Mouse (Mus musculus): ENCODE measurements around the gene Pycr2. TPM values are rescaled to one million over a fixed set of nuclear protein-coding genes. Genes with fewer than 3 reads are reported as not detected.

Pycr2 gene
- polyA plus RNA-seq, 1 experiment from 2014 or later = 96.9 TPM

DNA sequence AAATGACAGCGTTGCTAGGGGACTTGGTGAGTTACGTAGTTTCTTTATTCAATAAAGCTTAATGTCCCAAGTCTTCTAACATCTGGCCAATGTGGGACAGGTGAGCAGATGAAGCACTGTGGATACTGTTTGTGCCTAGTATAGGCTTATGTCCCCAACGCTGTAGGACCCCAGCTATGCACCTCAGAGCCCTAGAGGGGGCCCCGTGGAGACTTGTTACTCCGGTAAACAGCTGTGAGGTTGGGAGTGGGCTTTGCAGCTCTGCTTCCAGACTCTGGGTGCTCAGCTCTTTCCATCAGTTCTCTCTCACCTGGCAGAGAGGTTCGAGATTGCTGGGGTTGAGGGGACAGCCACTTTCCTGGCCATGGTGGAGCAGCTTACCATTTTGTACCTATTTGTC, 1.2 kb downstream of the Pycr2 start:
- 59% methylated on average over 6 of the region's 6 CpGs for WGBS
- peak overlapping the region; percentile 83 for H3K4me3 ChIP-seq (replicated peaks)

DNA sequence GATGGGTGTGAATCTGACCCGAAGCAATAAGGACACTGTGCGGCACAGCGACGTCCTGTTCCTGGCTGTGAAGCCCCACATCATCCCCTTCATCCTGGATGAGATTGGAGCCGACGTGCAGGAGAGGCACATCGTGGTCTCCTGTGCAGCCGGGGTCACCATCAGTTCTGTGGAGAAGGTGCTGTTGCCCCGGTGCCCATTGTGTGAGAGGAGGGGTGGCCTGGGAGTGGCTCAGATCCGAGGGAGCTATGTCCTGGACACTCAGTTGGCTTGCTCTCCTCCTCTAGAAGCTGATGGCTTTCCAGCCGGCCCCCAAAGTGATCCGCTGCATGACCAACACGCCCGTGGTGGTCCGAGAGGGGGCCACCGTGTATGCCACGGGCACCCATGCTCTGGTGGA, 1.8 kb downstream of the Pycr2 start:
- Histone ChIP-seq H3K4me1 (peaks cover 15% of the 10 kb centered on the region), H3K4me3 (replicated peaks) (no peak overlapping the region), H3K9me3 (replicated peaks) (no peaks in the 10 kb centered on the region), H3K27me3 (no peaks in the 10 kb centered on the region), H3K36me3 (peaks cover 24% of the 10 kb centered on the region), H3K9ac (0 out of 2 replicates have a peak overlapping the region, but pooled peaks have one; percentile 95), H3K27ac (replicated peaks) (no peak overlapping the region), H3K4me2 (replicated peaks) (no peak overlapping the region)
- WGBS = 96% methylated on average over 17 of the region's 17 CpGs
- no peak for ATAC-seq (ENCODE audit: insufficient number of reproducible peaks, low FRiP score, low TSS enrichment, low read depth)

More for the DNA sequence above, 1.2 kb downstream of the Pycr2 start:
- Histone ChIP-seq H3K36me3 (peaks cover 24% of the 10 kb centered on the region), H3K4me2 (replicated peaks) (peak overlapping the region; percentile 77), H3K9me3 (replicated peaks) (no peaks in the 10 kb centered on the region), H3K4me1 (peaks cover 15% of the 10 kb centered on the region), H3K27ac (replicated peaks) (no peak overlapping the region), H3K9ac (0 out of 2 replicates have a peak overlapping the region, but pooled peaks have one; percentile 95), H3K27me3 (no peaks in the 10 kb centered on the region)
- no peak for ATAC-seq (ENCODE audit: insufficient number of reproducible peaks, low FRiP score, low TSS enrichment, low read depth)

DNA sequence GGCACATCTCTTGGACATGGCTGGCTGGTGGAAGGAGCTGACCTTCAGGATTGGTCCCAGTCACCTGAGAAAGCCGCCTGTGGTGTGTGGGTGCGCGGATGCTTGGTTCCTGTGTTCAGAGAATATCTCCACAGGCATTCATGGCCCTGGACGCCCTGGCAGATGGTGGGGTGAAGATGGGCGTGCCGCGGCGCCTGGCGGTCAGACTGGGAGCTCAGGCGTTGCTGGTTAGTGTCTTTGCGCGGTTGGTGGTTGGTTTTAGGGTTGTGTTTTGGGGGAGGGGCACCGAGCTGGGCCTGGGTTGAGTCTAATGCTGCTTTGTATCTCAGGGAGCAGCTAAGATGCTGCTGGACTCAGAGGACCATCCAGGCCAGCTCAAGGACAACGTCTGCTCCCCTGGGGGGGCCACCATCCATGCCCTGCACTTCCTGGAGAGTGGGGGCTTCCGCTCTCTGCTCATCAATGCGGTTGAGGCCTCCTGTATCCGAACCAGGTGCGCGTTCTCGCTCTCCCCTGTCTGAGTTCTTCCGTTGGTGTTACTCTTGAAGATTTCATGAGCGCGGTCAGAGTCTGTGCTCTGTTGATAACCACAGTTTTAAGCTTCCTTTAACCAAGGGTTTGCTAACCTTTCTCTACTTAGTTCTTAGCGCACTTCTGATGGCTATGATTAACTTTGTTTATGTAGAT, 2.5 kb downstream of the Pycr2 start:
- no peak overlapping the region for H3K4me3 ChIP-seq (replicated peaks)
- peaks cover 18% of the 10 kb centered on the region for H3K4me1 ChIP-seq
- H3K27me3 ChIP-seq = no peaks in the 10 kb centered on the region
- H3K4me2 ChIP-seq (replicated peaks) = no peak overlapping the region
- H3K9ac ChIP-seq = no peak overlapping the region
- WGBS = 93% methylated on average over 24 of the region's 24 CpGs
- no peak overlapping the region for H3K27ac ChIP-seq (replicated peaks)
- no peak for ATAC-seq (ENCODE audit: insufficient number of reproducible peaks, low FRiP score, low TSS enrichment, low read depth)
- no peaks in the 10 kb centered on the region for H3K9me3 ChIP-seq (replicated peaks)
- H3K36me3 ChIP-seq = peaks cover 24% of the 10 kb centered on the region

DNA sequence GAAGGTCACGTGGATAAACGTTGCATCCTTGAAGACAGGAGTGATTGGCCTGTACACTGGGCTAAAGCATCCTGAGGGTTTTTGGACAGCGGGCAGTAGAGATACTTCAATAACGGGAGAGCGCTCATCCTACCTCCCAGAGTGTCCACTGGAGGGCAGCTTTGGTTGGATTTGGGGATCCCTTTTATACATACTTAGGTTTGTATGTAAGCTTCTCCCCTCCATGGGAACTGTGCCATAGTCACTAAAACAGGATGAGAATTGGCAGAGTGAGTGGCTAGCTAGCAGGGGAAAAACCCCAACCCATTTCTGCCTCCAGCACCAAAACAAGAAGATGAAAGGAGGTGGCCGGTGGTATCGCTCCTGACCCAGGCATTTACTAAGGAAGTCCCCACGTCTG, 7.0 kb downstream of the Pycr2 start:
- Histone ChIP-seq H3K4me2 (replicated peaks) (peak overlapping the region; percentile 36), H3K27me3 (no peaks in the 10 kb centered on the region), H3K4me3 (replicated peaks) (no peak overlapping the region), H3K36me3 (peaks cover 19% of the 10 kb centered on the region), H3K9me3 (replicated peaks) (no peaks in the 10 kb centered on the region), H3K9ac (no peak overlapping the region), H3K4me1 (peaks cover 17% of the 10 kb centered on the region), H3K27ac (replicated peaks) (no peak overlapping the region)
- no peak for ATAC-seq (ENCODE audit: insufficient number of reproducible peaks, low FRiP score, low TSS enrichment, low read depth)
- WGBS = 46% methylated on average over 8 of the region's 8 CpGs

DNA sequence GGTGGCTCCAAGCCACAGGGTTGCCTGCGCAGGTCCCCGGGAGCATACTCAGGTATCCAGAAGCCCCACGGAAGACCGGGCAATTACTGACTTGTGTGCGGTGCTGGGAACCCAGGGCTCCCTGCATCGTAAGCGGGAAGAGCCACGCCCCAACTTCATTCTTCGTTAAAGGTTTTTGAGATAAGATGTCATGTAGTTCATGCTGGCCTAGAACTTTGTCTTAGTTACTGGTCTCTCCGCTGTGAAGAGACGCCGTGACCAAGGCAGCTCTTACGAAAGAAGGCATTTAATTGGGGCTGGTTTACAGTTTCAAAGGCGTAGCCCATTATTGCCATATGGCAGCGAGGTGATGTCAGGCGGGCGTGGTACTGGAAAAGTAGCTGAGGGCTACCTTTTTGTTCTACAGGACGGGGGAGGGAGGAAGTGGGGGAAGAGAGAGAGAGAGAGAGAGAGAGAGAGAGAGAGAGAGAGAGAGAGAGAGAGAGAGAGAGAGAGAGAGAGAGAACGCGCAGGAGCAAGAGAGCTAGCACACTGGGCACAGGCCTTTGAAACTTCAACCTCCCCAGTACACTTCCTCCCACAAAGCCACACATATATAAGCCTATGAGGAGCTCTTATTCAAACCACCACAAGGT, 7.7 kb downstream of the Pycr2 start:
- 41% methylated on average over 20 of the region's 20 CpGs for WGBS
- H3K9ac ChIP-seq = no peak overlapping the region
- H3K27ac ChIP-seq (replicated peaks) = no peak overlapping the region
- no peak overlapping the region; the same call in 1 of the 2 replicates for H3K4me3 ChIP-seq (replicated peaks)
- H3K27me3 ChIP-seq = no peaks in the 10 kb centered on the region
- H3K36me3 ChIP-seq = peaks cover 13% of the 10 kb centered on the region
- peaks cover 17% of the 10 kb centered on the region for H3K4me1 ChIP-seq
- H3K4me2 ChIP-seq (replicated peaks) = peak overlapping the region; percentile 36
- H3K9me3 ChIP-seq (replicated peaks) = no peaks in the 10 kb centered on the region
- 0 out of 2 replicates have a peak, but pooled peaks have one; percentile 26 for ATAC-seq (ENCODE audit: insufficient number of reproducible peaks, low FRiP score, low TSS enrichment, low read depth)

DNA sequence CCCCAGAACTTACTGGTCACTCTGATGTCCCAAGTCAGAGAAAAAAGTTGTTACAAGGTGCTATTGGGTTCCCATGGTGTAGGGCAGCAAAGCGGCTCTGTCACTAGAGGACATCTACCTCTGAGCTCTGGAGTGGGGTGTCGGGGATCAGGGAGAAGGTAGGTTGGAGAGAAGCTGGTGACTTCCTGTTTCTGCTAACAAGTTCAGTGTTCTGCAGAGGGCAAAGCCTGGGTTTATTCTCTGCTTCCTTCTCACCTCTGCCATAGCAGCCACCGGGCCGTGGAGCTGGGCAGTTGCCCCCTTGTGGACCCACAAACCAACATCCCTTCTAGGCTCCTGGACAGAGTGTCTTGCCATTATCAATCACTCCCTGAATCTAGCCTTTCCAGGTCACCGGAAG, 8.7 kb downstream of the Pycr2 start:
- Histone ChIP-seq H3K36me3 (peaks cover 3% of the 10 kb centered on the region), H3K4me2 (replicated peaks) (no peak overlapping the region)
- WGBS = 78% methylated on average over 5 of the region's 5 CpGs

DNA sequence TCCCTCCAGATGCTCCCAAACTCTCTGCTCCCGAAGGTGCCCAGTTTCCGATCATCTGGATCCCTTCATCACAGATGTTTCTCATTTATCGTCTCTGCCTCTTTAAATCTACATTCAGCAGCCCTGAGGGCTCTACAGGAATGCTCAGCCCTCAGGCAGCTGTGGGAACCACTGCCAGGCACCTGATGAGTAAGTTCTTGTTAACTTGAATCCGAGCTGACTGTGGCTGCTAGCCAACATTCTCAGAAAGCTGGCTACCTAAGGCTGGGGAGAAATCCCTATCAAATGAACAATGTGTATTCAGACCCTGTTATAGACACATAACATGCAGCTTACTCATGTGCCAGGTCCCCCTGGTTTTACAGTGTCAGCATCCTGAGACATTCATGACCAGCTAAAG, 9.7 kb downstream of the Pycr2 start:
- Histone ChIP-seq H3K4me1 (peaks cover 17% of the 10 kb centered on the region), H3K27ac (replicated peaks) (peak overlapping the region; percentile 58; the same call in 1 of the 2 replicates), H3K4me2 (replicated peaks) (no peak overlapping the region), H3K27me3 (no peaks in the 10 kb centered on the region), H3K9me3 (replicated peaks) (no peaks in the 10 kb centered on the region), H3K36me3 (no peaks in the 10 kb centered on the region), H3K4me3 (replicated peaks) (no peak overlapping the region), H3K9ac (no peak overlapping the region)
- ATAC-seq (ENCODE audit: insufficient number of reproducible peaks, low FRiP score, low TSS enrichment, low read depth) = peak; percentile 77; the same call in 1 of the 2 replicates
- WGBS = 16% methylated on average over 4 of the region's 4 CpGs

More for the DNA sequence above, 8.7 kb downstream of the Pycr2 start:
- Histone ChIP-seq H3K4me3 (replicated peaks) (no peak overlapping the region), H3K27me3 (no peaks in the 10 kb centered on the region), H3K27ac (replicated peaks) (no peak overlapping the region), H3K4me1 (peaks cover 17% of the 10 kb centered on the region), H3K9ac (no peak overlapping the region), H3K9me3 (replicated peaks) (no peaks in the 10 kb centered on the region)
- no peak for ATAC-seq (ENCODE audit: insufficient number of reproducible peaks, low FRiP score, low TSS enrichment, low read depth)

DNA sequence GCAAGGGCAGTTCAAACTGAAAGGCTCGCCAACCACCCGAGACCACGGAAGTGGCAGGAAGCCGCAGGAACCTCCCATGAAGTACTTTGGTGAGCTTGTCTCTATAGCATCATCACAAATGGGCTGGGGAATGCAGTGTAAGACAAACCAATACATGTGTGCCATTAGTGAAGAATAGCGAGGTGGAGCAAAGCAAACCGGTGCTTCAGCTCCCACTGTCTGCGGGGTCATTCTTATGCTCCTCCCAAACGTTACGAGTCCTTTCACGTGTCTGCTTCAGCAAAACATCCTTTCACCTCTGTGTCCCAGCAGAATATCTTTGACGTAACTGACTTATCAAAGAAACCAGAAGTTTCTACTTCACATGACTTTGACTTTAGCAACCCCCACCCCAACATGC, 12.3 kb downstream of the Pycr2 start:
- Histone ChIP-seq H3K4me3 (replicated peaks) (no peak overlapping the region), H3K27me3 (no peaks in the 10 kb centered on the region), H3K27ac (replicated peaks) (no peak overlapping the region), H3K9me3 (replicated peaks) (no peaks in the 10 kb centered on the region), H3K4me1 (peaks cover 16% of the 10 kb centered on the region), H3K4me2 (replicated peaks) (no peak overlapping the region), H3K36me3 (no peaks in the 10 kb centered on the region), H3K9ac (no peak overlapping the region)
- no peak for ATAC-seq (ENCODE audit: insufficient number of reproducible peaks, low FRiP score, low TSS enrichment, low read depth)
- 87% methylated on average over 11 of the region's 11 CpGs for WGBS

DNA sequence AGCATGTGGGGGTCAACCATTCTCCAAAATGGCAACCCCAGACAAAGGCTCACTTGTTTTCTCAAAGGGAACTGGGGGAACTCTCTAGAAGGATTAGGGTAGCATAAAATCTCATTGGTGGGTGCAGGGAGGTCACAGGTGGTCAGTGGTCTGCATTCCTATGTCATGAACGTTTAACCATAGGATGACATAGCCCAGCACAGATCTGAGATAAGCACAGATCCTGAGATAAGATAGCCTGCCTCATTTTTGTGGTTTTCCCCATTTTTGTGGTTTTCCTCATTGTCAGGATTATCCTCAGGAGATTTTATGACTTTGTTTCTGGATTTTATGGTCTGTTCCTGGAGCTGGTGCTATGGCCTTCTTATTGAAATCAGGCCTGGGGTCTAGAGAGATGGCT, 13.0 kb downstream of the Pycr2 start:
- no peak overlapping the region for H3K4me2 ChIP-seq (replicated peaks)
- no peaks in the 10 kb centered on the region for H3K9me3 ChIP-seq (replicated peaks)
- no peaks in the 10 kb centered on the region for H3K27me3 ChIP-seq
- no peak overlapping the region for H3K4me3 ChIP-seq (replicated peaks)
- H3K27ac ChIP-seq (replicated peaks) = no peak overlapping the region
- ATAC-seq (ENCODE audit: insufficient number of reproducible peaks, low FRiP score, low TSS enrichment, low read depth) = no peak
- no peak overlapping the region for H3K9ac ChIP-seq
- peaks cover 12% of the 10 kb centered on the region for H3K4me1 ChIP-seq
- 34% methylated on average over 1 of the region's 1 CpGs for WGBS
- no peaks in the 10 kb centered on the region for H3K36me3 ChIP-seq

DNA sequence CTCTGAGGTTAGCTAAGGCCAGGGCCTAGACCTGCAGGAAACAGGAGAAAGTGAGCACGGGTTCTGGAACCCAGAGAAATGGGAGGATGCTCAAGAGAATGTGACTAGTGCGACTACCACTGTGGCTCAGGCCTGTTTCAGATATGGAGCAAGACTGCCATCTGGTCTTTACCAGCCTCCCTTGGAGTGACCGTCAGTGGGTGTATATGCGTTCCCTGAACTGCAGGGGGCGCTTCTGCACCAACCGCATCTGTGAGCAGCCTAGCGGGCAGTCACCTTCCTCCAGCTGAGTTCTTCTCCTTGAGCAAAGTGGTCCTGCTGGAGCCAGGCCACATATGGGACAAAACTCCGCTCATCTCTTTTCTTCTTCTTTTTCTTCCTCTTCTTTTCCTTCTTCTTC, 15.6 kb downstream of the Pycr2 start:
- no peaks in the 10 kb centered on the region for H3K36me3 ChIP-seq
- H3K9ac ChIP-seq = no peak overlapping the region
- no peak overlapping the region for H3K27ac ChIP-seq (replicated peaks)
- 32% methylated on average over 8 of the region's 8 CpGs for WGBS
- H3K27me3 ChIP-seq = no peaks in the 10 kb centered on the region
- no peak overlapping the region for H3K4me2 ChIP-seq (replicated peaks)
- no peaks in the 10 kb centered on the region for H3K9me3 ChIP-seq (replicated peaks)
- H3K4me1 ChIP-seq = no peaks in the 10 kb centered on the region
- H3K4me3 ChIP-seq (replicated peaks) = no peak overlapping the region
- ATAC-seq (ENCODE audit: insufficient number of reproducible peaks, low FRiP score, low TSS enrichment, low read depth) = no peak

DNA sequence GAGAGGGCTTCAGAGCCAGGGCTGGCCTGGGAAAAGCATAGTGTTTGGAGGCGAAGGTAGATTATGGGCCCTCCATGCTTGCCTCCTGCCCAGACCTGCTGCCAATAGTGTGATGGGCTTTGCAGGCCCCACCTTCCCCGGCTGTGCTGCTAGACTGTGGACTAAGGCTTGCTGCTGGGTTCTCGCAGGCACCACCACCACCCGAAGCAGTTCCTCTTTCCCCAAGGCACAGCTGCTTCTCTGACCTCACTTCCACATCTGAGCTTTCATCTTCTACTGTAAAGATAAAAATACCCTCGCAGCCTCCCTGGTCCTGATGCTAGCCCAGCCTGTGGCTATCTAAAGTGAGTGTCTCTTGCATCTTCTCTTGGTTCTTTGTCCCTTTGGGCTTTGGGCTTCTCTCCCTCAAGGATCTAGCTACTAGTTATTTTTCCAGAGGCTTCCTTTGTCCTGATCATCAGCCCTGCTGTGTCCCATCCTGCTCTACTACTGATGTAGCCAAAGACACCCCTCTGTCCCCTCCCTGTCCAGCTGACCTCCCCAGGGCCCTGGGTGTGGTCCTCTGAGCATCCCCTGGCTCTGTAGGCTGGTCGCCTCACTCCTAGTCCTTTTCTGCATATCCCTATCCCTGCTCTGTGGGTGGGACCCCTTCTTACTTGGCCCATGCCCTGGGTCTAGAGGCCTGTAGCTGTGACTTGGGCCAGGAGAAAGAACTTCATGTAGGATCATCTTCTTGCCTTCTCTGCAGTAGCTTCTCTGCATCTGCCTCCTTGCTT, 18.4 kb downstream of the Pycr2 start:
- Histone ChIP-seq H3K27me3 (no peaks in the 10 kb centered on the region), H3K27ac (replicated peaks) (no peak overlapping the region), H3K4me2 (replicated peaks) (no peak overlapping the region), H3K4me3 (replicated peaks) (no peak overlapping the region), H3K9me3 (replicated peaks) (no peaks in the 10 kb centered on the region), H3K4me1 (no peaks in the 10 kb centered on the region), H3K9ac (no peak overlapping the region), H3K36me3 (no peaks in the 10 kb centered on the region)
- no peak for ATAC-seq (ENCODE audit: insufficient number of reproducible peaks, low FRiP score, low TSS enrichment, low read depth)
- 71% methylated on average over 6 of the region's 6 CpGs for WGBS
